Mouse (Mus musculus): ENCODE data around the gene Rtn3. TPM values are rescaled to one million over a fixed set of nuclear protein-coding genes. Genes with fewer than 3 reads are reported as not detected.
A peak's percentile ranks its signal among the peaks of the same experiment; 100 is the strongest.
"Not testable (repeated sequence)": the region's sequence is repeated elsewhere in the genome, so short reads cannot be mapped to it uniquely, and the experiment has no call there.

Rtn3 gene
- polyA plus RNA-seq, 1 experiment from 2014 or later = 134 TPM

- Histone ChIP-seq H3K4me3 (ENCODE audit: low read depth, low read length) (no peak overlapping the region), H3K4me1 (replicated peaks; ENCODE audit: control insufficient read depth, insufficient read depth, low read length) (no peaks in the 10 kb centered on the region), H3K9me3 (ENCODE audit: control insufficient read depth) (no peaks in the 10 kb centered on the region), H3K36me3 (ENCODE audit: control insufficient read depth, insufficient read depth) (no peaks in the 10 kb centered on the region), H3K27ac (ENCODE audit: low read depth, low read length) (no peak overlapping the region), H3K4me2 (replicated peaks; ENCODE audit: low read depth) (no peak overlapping the region), H3K9ac (ENCODE audit: low read depth, low read length) (no peak overlapping the region), H3K27me3 (replicated peaks; ENCODE audit: control insufficient read depth, insufficient read depth, low read length) (no peaks in the 10 kb centered on the region)
- no peak for ATAC-seq
- TF ChIP-seq CTCF (IDR thresholded peaks at IDR 0.05; ENCODE audit: low read depth) = no peak
- 73% methylated on average over 11 of the region's 11 CpGs for WGBS
Measured at GRCm38 (mm10) chr19:7400635-7401034, 82.4 kb downstream of the Rtn3 start.

GRCm38 (mm10) chr19:7398898-7399297 is 84.2 kb downstream of the Rtn3 start:
- not testable (repeated sequence) for H3K9me3 ChIP-seq (ENCODE audit: control insufficient read depth); H3K27me3 ChIP-seq (replicated peaks; ENCODE audit: control insufficient read depth, insufficient read depth, low read length); ATAC-seq; H3K27ac ChIP-seq (ENCODE audit: low read depth, low read length); H3K36me3 ChIP-seq (ENCODE audit: control insufficient read depth, insufficient read depth); H3K4me3 ChIP-seq (ENCODE audit: low read depth, low read length); H3K9ac ChIP-seq (ENCODE audit: low read depth, low read length); H3K4me1 ChIP-seq (replicated peaks; ENCODE audit: control insufficient read depth, insufficient read depth, low read length)
- 0 out of 2 replicates have a peak overlapping the region, but pooled peaks have one; percentile 35 for H3K4me2 ChIP-seq (replicated peaks; ENCODE audit: low read depth)
- 37% methylated on average over 24 of the region's 24 CpGs for WGBS

GRCm38 (mm10) chr19:7396867-7397826 is 85.9 kb downstream of the Rtn3 start:
- WGBS = 56% methylated on average over 9 of the region's 10 CpGs
- H3K9me3 ChIP-seq (ENCODE audit: control insufficient read depth); H3K4me1 ChIP-seq (replicated peaks; ENCODE audit: control insufficient read depth, insufficient read depth, low read length); H3K36me3 ChIP-seq (ENCODE audit: control insufficient read depth, insufficient read depth); H3K27me3 ChIP-seq (replicated peaks; ENCODE audit: control insufficient read depth, insufficient read depth, low read length); H3K27ac ChIP-seq (ENCODE audit: low read depth, low read length); H3K9ac ChIP-seq (ENCODE audit: low read depth, low read length); H3K4me2 ChIP-seq (replicated peaks; ENCODE audit: low read depth); H3K4me3 ChIP-seq (ENCODE audit: low read depth, low read length): not testable (repeated sequence)
- ATAC-seq = 0 out of 2 replicates have a peak, but pooled peaks have one; percentile 34
- TF ChIP-seq CTCF (IDR thresholded peaks at IDR 0.05; ENCODE audit: low read depth) = peak; percentile 66

- H3K9me3 ChIP-seq (ENCODE audit: control insufficient read depth) = peaks cover 6% of the 10 kb centered on the region; the same call in 1 of the 2 replicates
- TF ChIP-seq CTCF (IDR thresholded peaks at IDR 0.05; ENCODE audit: low read depth) = no peak
- no peak for ATAC-seq
- no peak overlapping the region for H3K27ac ChIP-seq (ENCODE audit: low read depth, low read length)
- no peaks in the 10 kb centered on the region for H3K27me3 ChIP-seq (replicated peaks; ENCODE audit: control insufficient read depth, insufficient read depth, low read length)
- no peaks in the 10 kb centered on the region for H3K4me1 ChIP-seq (replicated peaks; ENCODE audit: control insufficient read depth, insufficient read depth, low read length)
- 71% methylated on average over 6 of the region's 6 CpGs for WGBS
- no peaks in the 10 kb centered on the region for H3K36me3 ChIP-seq (ENCODE audit: control insufficient read depth, insufficient read depth)
- no peak overlapping the region for H3K9ac ChIP-seq (ENCODE audit: low read depth, low read length)
- H3K4me2 ChIP-seq (replicated peaks; ENCODE audit: low read depth) = no peak overlapping the region
- no peak overlapping the region for H3K4me3 ChIP-seq (ENCODE audit: low read depth, low read length)
Measured at GRCm38 (mm10) chr19:7388488-7388887, 94.6 kb downstream of the Rtn3 start.

- no peaks in the 10 kb centered on the region; the same call in 1 of the 2 replicates for H3K4me1 ChIP-seq (replicated peaks; ENCODE audit: control insufficient read depth, insufficient read depth, low read length)
- peaks cover 6% of the 10 kb centered on the region; the same call in 1 of the 2 replicates for H3K9me3 ChIP-seq (ENCODE audit: control insufficient read depth)
- 82% methylated on average over 2 of the region's 2 CpGs for WGBS
- no peak overlapping the region for H3K4me2 ChIP-seq (replicated peaks; ENCODE audit: low read depth)
- H3K27me3 ChIP-seq (replicated peaks; ENCODE audit: control insufficient read depth, insufficient read depth, low read length) = no peaks in the 10 kb centered on the region
- no peak for TF ChIP-seq CTCF (IDR thresholded peaks at IDR 0.05; ENCODE audit: low read depth)
- H3K9ac ChIP-seq (ENCODE audit: low read depth, low read length) = no peak overlapping the region
- H3K36me3 ChIP-seq (ENCODE audit: control insufficient read depth, insufficient read depth) = no peaks in the 10 kb centered on the region
- H3K4me3 ChIP-seq (ENCODE audit: low read depth, low read length) = no peak overlapping the region
- no peak overlapping the region for H3K27ac ChIP-seq (ENCODE audit: low read depth, low read length)
- no peak for ATAC-seq
Measured at GRCm38 (mm10) chr19:7386042-7386441, 97.0 kb downstream of the Rtn3 start.

GRCm38 (mm10) chr19:7382903-7383865 is 99.9 kb downstream of the Rtn3 start, which contains the start of gene Spindoc:
Spindoc (minus strand) TSS chr19:7382994.
- no peak for TF ChIP-seq CTCF (IDR thresholded peaks at IDR 0.05; ENCODE audit: low read depth)
- Histone ChIP-seq H3K4me2 (replicated peaks; ENCODE audit: low read depth) (peak within 1 kb of the TSS; percentile 73), H3K27ac (ENCODE audit: low read depth, low read length) (peak within 1 kb of the TSS; percentile 78), H3K9me3 (ENCODE audit: control insufficient read depth) (no peaks in the 10 kb centered on the region), H3K36me3 (ENCODE audit: control insufficient read depth, insufficient read depth) (no peaks in the 10 kb centered on the region), H3K4me3 (ENCODE audit: low read depth, low read length) (peak within 1 kb of the TSS; percentile 75), H3K9ac (ENCODE audit: low read depth, low read length) (peak within 1 kb of the TSS; percentile 94), H3K4me1 (replicated peaks; ENCODE audit: control insufficient read depth, insufficient read depth, low read length) (no peaks in the 10 kb centered on the region; the same call in 1 of the 2 replicates), H3K27me3 (replicated peaks; ENCODE audit: control insufficient read depth, insufficient read depth, low read length) (no peaks in the 10 kb centered on the region)
- WGBS = 2% methylated on average over 48 of the region's 52 CpGs
- peak; percentile 98 for ATAC-seq
